Mouse (Mus musculus) retina, postnatal 7 days (tissue): Measurements from ENCODE around the gene Spats2.

Experiments used
- DNase-seq: peaks from one replicate; pipeline ENCODE4 v3.0.0-alpha.2; 2012; ENCODE audit warnings: low read depth, low spot score

The Spats2 gene

GRCm38 (mm10) chr15:99097840-99098492 lies 27.8 kb upstream of the Spats2 start:
- DNase-seq = no peak

- no peak for DNase-seq
Observed at GRCm38 (mm10) chr15:99098493-99098861, 27.2 kb upstream of the Spats2 start.

- no peak for DNase-seq
Observed at GRCm38 (mm10) chr15:99099139-99099556, 26.6 kb upstream of the Spats2 start.

- DNase-seq = no peak
Observed at GRCm38 (mm10) chr15:99099984-99100383, 25.7 kb upstream of the Spats2 start.

- no peak for DNase-seq
Observed at GRCm38 (mm10) chr15:99105238-99105637, 20.5 kb upstream of the Spats2 start.

GRCm38 (mm10) chr15:99107866-99108265 lies 17.9 kb upstream of the Spats2 start:
- no peak for DNase-seq

GRCm38 (mm10) chr15:99111139-99111538 lies 14.6 kb upstream of the Spats2 start:
- no peak for DNase-seq

GRCm38 (mm10) chr15:99111809-99112208 lies 13.9 kb upstream of the Spats2 start:
- DNase-seq = no peak

GRCm38 (mm10) chr15:99112843-99113395 lies 12.8 kb upstream of the Spats2 start:
- DNase-seq = no peak

GRCm38 (mm10) chr15:99113396-99113975 lies 12.2 kb upstream of the Spats2 start:
- no peak for DNase-seq

GRCm38 (mm10) chr15:99114312-99115064 lies 11.2 kb upstream of the Spats2 start:
- DNase-seq = no peak

- no peak for DNase-seq
Observed at GRCm38 (mm10) chr15:99115065-99115423, 10.7 kb upstream of the Spats2 start.

- DNase-seq = no peak
Observed at GRCm38 (mm10) chr15:99116539-99116938, 9.2 kb upstream of the Spats2 start.

- no peak for DNase-seq
Observed at GRCm38 (mm10) chr15:99120814-99121213, 4.9 kb upstream of the Spats2 start.

- DNase-seq = no peak
Observed at GRCm38 (mm10) chr15:99122642-99123041, 3.1 kb upstream of the Spats2 start.

- DNase-seq = peak; percentile 67
Observed at GRCm38 (mm10) chr15:99126081-99126815, 532 bp downstream of the Spats2 start.

GRCm38 (mm10) chr15:99126816-99127365 lies 1.2 kb downstream of the Spats2 start:
- DNase-seq = no peak

GRCm38 (mm10) chr15:99127851-99128522 lies 2.3 kb downstream of the Spats2 start:
- no peak for DNase-seq

GRCm38 (mm10) chr15:99129441-99129840 lies 3.7 kb downstream of the Spats2 start:
- DNase-seq = peak; percentile 42

GRCm38 (mm10) chr15:99129956-99130910 lies 4.5 kb downstream of the Spats2 start:
- DNase-seq = no peak
